Mouse (Mus musculus) telencephalon, adult 2 months (tissue): ENCODE measurements at regions not wholly inside any gene's neighbourhood (a gene's known extent, or its start where the extent isn't known, plus 50 kb on each side); places are given as distances from the start of the nearest gene placed in this dataset.
"Not testable (repeated sequence)": the region's sequence is repeated elsewhere in the genome, so short reads cannot be mapped to it uniquely, and the experiment has no call there.

ENCODE experiments used
- DNase-seq: peaks from one replicate; pipeline ENCODE4 v3.0.0-alpha.2; 2011; ENCODE audit warnings: low read depth, low spot score

DNA sequence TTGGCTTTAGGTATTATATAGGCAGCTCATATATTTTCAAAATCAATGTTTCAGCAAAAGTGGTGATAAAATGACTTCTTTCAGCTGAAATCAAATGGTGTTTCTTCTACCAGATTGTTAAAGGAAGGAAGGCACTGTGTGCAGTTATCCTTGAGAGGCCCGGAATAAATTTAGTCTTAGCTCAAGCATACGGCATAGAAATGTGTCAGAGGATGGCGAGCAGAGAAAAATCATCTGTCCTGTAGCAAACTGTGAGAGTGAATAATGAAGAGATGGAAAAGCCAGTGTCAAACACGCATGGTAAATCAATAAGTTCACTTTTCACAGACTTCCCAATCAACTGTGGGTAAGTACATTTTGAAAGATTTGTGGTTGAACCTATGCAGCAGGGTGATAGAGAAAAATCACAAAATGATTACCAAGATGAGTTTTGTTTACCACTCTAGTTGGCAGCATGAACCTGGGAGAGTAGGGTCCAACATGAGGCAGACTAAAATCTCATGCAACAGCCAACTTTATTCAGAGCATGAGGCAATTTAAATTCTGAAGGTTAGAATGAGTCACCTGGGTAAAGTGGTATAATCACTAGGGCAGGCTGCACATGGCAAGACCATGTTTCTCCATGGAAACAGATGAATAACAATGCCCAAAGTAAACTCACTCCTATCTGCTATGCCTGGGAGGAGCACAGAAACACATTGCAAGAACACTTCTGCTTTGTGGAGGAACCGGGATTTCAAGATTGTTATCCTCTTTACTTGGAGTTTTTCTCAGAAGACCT lies 55.7 kb downstream of the AI429214 start:
- peak; percentile 33 for DNase-seq

DNA sequence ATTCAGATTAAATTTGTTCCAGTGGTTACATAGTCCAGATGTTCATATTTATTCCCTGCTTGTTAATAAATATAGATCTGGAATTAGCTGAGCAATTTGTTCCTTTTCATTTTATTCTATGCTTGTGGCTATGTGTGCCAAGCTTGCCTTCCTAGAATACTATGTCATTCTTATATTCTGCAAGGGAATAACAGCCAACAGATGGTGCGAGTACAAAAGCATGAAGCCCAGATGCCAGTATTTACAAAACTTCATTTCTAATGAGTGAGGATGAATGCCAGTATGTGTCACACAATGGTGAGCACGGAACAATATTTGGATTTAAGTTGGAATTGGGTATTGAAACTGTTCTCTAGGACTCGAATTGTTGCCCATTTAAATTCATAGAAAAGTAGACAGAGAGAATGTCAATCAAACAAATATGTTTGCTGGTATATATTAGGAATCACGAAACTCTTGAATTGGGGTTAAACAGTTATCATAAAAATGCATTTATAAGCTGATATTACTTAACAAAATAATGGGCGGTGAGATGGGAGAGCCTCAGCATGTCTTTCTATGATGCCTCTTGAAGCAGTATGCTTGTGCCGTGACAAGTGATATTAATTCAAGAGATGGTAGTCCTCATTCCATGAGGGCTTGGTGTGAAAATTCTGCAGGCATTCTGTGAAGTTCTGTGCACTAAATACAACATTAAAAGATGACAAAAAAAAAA lies 56.7 kb downstream of the AI429214 start:
- peak; percentile 76 for DNase-seq

GRCm38 (mm10) chr8:37050684-37051028 lies 57.3 kb downstream of the AI429214 start:
- peak; percentile 9 for DNase-seq

- DNase-seq, result no peak
Measured at GRCm38 (mm10) chr8:37056376-37056775, 63.0 kb downstream of the AI429214 start.

DNA sequence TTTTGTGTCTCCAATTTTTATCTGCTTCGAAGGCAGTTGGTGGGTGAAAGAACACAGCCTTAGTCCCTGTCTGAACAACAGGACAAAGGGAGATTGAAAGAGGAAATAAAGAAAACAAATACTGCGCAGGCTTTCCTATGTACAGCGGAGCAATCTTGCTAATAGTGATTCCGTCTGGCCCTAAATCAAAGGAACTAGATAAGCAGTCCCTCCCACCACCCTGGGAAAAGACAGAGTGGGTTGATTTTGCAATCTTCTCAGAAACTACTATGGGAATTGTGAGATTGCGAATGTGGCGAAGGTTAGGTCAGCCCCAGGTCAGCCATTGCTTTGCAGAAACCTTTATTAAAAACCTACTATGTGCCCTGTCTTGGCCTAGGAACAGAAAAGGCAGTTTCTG lies 65.0 kb downstream of the AI429214 start:
- no peak for DNase-seq

GRCm38 (mm10) chr8:37062012-37062944 lies 68.9 kb downstream of the AI429214 start:
- DNase-seq, result peak; percentile 55

DNA sequence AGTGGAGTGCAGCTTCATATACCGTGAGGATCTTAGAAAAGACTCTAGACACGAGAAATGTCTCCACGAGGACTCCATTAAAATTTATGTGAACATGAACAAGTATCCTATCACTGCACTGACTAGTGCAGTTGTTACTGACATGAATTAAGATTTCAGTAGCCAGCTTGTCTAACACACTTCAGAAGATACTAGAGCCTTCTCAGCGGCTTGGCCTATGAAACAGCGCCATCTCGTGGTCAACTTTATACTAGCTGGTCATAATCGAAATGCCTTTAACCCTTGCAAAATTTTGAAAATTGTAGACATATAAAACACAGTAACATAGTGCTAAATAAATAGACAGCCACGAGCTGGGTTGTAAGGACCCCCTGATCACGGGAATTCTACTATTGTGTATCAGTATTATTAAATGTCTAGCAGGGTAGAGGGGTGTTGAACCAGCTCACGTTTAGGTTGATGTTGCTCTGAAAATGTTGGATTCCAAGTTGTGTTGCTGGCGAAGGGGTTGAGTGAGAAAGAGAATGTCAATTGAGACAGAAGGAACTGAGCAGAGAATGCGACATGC lies 70.4 kb downstream of the AI429214 start:
- no peak for DNase-seq

DNA sequence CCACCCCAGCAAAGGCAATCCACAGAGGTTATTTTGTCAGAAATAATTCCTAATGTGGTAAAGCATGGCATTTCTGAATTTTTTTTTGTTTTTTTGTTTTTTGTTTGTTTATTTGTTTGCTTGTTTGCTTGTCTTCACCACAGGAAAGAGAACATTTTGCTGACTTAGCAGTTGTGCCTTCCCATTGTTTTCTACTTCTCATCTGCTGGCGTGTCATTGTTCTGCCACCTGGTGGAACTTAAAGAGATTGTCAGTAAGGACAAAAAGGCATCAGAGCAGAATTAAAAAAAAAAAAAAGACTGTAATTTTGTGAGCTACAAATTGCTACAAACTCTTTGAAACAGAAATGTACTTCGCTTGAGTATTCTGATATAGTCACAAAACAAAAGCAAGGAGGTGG lies 79.5 kb downstream of the AI429214 start:
- DNase-seq, result no peak

DNA sequence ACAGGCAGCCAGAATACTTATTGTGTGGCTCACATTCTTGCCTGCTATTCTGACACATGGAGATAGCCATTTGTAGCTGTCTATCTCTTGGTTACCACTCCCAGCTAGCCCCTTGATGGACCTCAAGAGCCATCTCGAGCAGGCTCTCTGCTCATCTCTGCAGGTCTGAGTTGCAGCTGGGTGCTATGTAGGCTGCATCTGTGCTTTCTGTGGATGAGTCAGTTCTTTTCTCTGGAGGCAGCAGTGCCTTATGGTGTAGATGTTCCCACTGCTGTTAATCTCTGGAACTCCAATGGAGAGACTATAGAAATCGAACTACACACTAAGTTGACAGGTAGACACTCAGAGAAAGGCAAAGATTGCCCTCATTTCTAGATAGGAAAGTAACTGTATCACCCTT lies 106.3 kb downstream of the AI429214 start:
- DNase-seq, result no peak

- not testable (repeated sequence) for DNase-seq
Measured at GRCm38 (mm10) chr8:37112386-37112785, 119.0 kb downstream of the AI429214 start.

DNA sequence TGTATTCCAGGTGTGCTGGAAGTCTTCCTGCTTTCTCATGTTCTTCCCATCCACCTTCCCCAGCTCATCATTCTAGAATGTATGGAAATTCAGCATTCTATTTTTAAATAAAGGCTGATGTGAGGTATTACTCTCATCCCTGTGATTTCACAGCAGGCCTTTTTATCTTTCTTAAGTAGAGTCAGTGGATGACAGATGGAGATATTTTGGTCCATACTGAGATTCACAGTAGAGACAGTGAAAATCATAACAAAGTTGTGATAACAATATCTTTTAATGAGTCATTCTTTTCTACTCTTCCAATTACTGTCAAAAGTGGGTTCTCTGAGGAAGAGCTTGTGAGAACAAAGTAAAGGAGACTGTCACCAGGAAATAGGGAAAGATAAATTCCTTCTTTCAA lies 132.4 kb downstream of the AI429214 start:
- DNase-seq, result peak; percentile 43

- no peak for DNase-seq
Measured at GRCm38 (mm10) chr8:37129670-37130069, 136.3 kb downstream of the AI429214 start.

DNA sequence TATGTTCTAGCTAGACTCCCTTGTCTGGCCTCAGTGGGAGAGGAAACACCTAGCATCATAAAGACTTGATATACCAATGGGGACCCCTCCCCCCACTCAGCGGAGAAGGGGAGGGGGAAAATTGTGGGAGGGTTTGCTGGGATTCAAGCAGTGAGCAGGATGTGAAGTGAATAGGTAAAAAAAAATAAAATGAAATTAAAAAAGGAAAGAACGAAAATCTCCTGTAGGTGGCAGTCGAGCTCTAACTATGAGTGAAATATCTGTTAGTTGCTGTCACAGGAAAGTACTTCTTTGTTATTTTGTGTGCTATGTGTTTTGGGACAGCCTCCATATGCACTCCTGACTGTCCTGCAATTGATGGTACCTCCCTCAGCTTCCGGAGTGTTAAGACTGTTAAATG lies 138.6 kb downstream of the AI429214 start:
- DNase-seq, result peak; percentile 32

- DNase-seq, result no peak
Measured at GRCm38 (mm10) chr8:37134192-37134964, 141.0 kb downstream of the AI429214 start.

DNA sequence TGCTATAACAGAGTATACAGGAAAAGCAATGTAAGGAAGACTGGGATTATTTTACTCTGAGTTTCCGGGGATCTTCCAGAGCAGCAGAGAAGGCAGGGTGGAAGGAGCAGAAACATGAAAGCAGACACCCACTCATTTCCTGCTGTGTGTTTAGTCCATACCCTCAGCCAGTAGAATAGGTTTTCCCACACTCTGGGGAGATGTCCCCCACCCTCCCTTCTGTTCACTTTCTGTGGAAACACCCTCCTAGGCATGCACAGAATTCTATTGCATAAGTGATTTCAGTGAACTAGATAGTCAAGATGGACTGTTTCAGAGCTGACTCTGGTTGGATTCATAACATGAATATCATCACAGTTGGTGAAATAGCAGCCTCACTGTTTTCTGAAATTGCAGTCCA lies 156.9 kb downstream of the AI429214 start:
- peak; percentile 49 for DNase-seq

DNA sequence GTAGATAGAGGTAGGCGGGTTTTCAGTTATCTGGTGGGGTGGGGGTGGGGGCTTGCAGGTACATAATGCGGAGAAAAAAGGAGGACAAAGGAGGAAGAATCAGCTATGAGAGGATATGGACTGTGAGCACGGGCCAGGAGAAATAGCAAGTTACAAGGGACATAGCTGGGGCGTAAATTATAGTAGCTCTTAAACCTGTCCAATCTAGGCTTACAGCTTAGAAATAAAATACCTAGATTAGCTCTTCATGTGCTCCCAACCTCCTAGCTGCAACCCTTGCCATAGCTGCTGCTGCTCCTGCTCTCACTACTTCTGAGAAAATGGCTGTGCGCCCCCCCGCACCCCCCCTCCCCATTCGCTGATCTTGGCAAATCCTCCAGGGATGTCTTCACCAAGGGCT lies 161.0 kb downstream of the AI429214 start:
- no peak for DNase-seq

- no peak for DNase-seq
Measured at GRCm38 (mm10) chr8:37154946-37155345, 161.5 kb downstream of the AI429214 start.

DNA sequence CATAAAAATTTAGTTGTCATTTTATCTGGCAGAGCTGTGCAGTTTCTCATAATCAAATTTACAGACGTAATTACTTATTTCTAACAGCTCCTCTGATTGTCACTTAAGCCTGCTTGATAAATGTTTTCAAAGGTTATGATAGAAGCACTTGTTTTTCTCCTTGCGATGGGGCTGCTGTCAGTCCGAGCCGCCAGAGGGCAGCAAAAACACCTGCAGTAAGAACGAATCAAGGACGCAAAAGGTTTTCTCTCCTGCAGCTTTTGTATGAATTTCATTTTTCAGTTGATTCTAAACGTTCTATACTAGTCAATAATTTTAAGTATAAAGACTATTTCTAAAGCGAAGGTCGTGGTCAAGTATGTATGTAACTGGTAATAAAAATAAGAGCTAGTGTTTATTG lies 166.1 kb downstream of the AI429214 start:
- peak; percentile 67 for DNase-seq

- no peak for DNase-seq
Measured at GRCm38 (mm10) chr8:37196859-37197258, 203.5 kb downstream of the AI429214 start.

GRCm38 (mm10) chr8:37215894-37216293 lies 222.5 kb downstream of the AI429214 start:
- DNase-seq, result peak; percentile 39

DNA sequence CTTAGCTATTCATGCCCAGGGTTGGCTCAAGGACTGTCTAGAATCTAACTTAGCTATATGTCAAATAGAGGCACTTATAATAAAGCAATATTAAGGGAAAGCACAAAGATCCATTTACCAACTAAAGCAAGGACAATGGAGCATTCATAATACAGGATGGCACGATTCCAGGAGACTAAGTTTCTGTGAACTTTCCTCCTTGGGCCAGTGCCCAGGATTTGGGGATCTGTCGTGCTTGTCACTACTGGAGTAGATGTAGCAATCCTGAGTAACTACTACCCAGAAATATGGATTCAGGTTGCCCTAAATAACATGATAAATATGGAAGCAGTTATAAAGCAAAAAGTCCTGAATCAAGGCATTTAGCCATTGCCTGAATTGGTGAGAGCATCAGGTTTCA lies 233.7 kb downstream of the AI429214 start:
- no peak for DNase-seq
